Mouse (Mus musculus) liver, adult 2 months (tissue): ENCODE measurements at regions not wholly inside any gene's neighbourhood (a gene's known extent, or its start where the extent isn't known, plus 50 kb on each side); places are given as distances from the start of the nearest gene placed in this dataset.

ENCODE experiments used
- DNase-seq: peaks from one replicate; pipeline ENCODE4 v3.0.0-alpha.2; 2011; ENCODE audit warnings: low read depth, low spot score; ENCODE audit errors: extremely low read depth
- H3K27ac ChIP-seq: fragments of 200-500 bp; replicated peaks from 2 replicates; pipeline ENCODE4 v1.5.1; 2012; ENCODE audit warnings: low read depth, mild to moderate bottlenecking, control low read depth, inconsistent platforms, low read length; ENCODE audit not compliant: insufficient read depth
- H3K27me3 ChIP-seq: fragments of 200-500 bp; 2 replicates; pipeline ENCODE4 v1.6.1; 2012; ENCODE audit warnings: mild to moderate bottlenecking, moderate library complexity, low read length, inconsistent platforms; ENCODE audit not compliant: control insufficient read depth, insufficient read depth
- H3K36me3 ChIP-seq: fragments of 200-500 bp; 2 replicates; pipeline ENCODE4 v1.6.1; 2012; ENCODE audit warnings: low read length, inconsistent platforms; ENCODE audit not compliant: control insufficient read depth, insufficient read depth
- H3K4me1 ChIP-seq: fragments of 200-500 bp; 2 replicates; pipeline ENCODE4 v1.6.1; 2011; ENCODE audit warnings: low read length; ENCODE audit not compliant: control insufficient read depth, insufficient read depth
- H3K4me3 ChIP-seq: fragments of 200-500 bp; 2 replicates; pipeline ENCODE4 v1.5.1; 2011; ENCODE audit warnings: low read depth, mild to moderate bottlenecking, control low read depth, low read length, moderate library complexity; ENCODE audit not compliant: insufficient read depth
- H3K79me2 ChIP-seq: fragments of 200-500 bp; 2 replicates; pipeline ENCODE4 v1.6.1; 2012; ENCODE audit warnings: inconsistent platforms, mild to moderate bottlenecking, low read length, moderate library complexity; ENCODE audit not compliant: control insufficient read depth, insufficient read depth
- H3K9ac ChIP-seq: fragments of 200-500 bp; 2 replicates; pipeline ENCODE4 v1.6.1; 2012; ENCODE audit warnings: low read depth, mild to moderate bottlenecking, control low read depth, inconsistent platforms, low read length
- CTCF ChIP-seq: fragments of 200-500 bp; IDR thresholded peaks from 2 replicates; pipeline ENCODE4 v1.5.1; 2011; ENCODE audit warnings: low read depth, low read length, control low read depth
- POLR2A ChIP-seq: fragments of 200-500 bp; IDR thresholded peaks from 2 replicates; pipeline ENCODE4 v1.6.1; 2011; ENCODE audit warnings: low read length, control low read depth; ENCODE audit not compliant: insufficient read depth; ENCODE audit errors: extremely low read depth
- WGBS: fragments of 180-500 bp; shearing (Covaris S2); methylation state at CpG from one replicate; pipeline ENCODE4 v1.1.7; 2018; 5-methylcytosine and 5-hydroxymethylcytosine counted together

GRCm38 (mm10) chr10:126727840-126728239 lies 173.3 kb downstream of the Atp23 start:
- TF ChIP-seq POLR2A (no peak), CTCF (no peak)
- H3K27ac ChIP-seq = no peak overlapping the region
- H3K27me3 ChIP-seq = no peaks in the 10 kb centered on the region
- H3K4me3 ChIP-seq = no peak overlapping the region
- no peaks in the 10 kb centered on the region for H3K4me1 ChIP-seq
- H3K36me3 ChIP-seq = no peaks in the 10 kb centered on the region
- no peak for DNase-seq
- H3K79me2 ChIP-seq = no peaks in the 10 kb centered on the region
- WGBS = 34% methylated on average over 4 of the region's 4 CpGs
- no peak overlapping the region for H3K9ac ChIP-seq

GRCm38 (mm10) chr10:126717961-126718360 lies 183.2 kb downstream of the Atp23 start:
- Histone ChIP-seq H3K9ac (no peak overlapping the region), H3K79me2 (no peaks in the 10 kb centered on the region), H3K4me3 (no peak overlapping the region), H3K36me3 (no peaks in the 10 kb centered on the region), H3K27me3 (no peaks in the 10 kb centered on the region), H3K4me1 (no peaks in the 10 kb centered on the region), H3K27ac (no peak overlapping the region)
- 53% methylated on average over 2 of the region's 2 CpGs for WGBS
- no peak for TF ChIP-seq CTCF
- TF ChIP-seq POLR2A = no peak
- DNase-seq = no peak

GRCm38 (mm10) chr10:126711758-126712157 lies 189.4 kb downstream of the Atp23 start:
- 59% methylated on average over 3 of the region's 3 CpGs for WGBS
- DNase-seq = no peak
- TF ChIP-seq CTCF = no peak
- no peak for TF ChIP-seq POLR2A
- H3K4me1 ChIP-seq = no peaks in the 10 kb centered on the region
- H3K27ac ChIP-seq = no peak overlapping the region
- no peak overlapping the region for H3K4me3 ChIP-seq
- no peaks in the 10 kb centered on the region for H3K36me3 ChIP-seq
- H3K27me3 ChIP-seq = no peaks in the 10 kb centered on the region
- no peaks in the 10 kb centered on the region for H3K79me2 ChIP-seq
- H3K9ac ChIP-seq = no peak overlapping the region

GRCm38 (mm10) chr10:126709219-126709917 lies 191.8 kb downstream of the Atp23 start:
- no peak for DNase-seq
- WGBS = 89% methylated on average over 14 of the region's 14 CpGs

GRCm38 (mm10) chr10:126708730-126709129 lies 192.4 kb downstream of the Atp23 start:
- Histone ChIP-seq H3K27ac (no peak overlapping the region), H3K4me3 (no peak overlapping the region), H3K9ac (no peak overlapping the region), H3K4me1 (no peaks in the 10 kb centered on the region), H3K27me3 (no peaks in the 10 kb centered on the region), H3K36me3 (no peaks in the 10 kb centered on the region), H3K79me2 (no peaks in the 10 kb centered on the region)
- TF ChIP-seq CTCF (no peak), POLR2A (no peak)
- 78% methylated on average over 4 of the region's 4 CpGs for WGBS
- no peak for DNase-seq

More at GRCm38 (mm10) chr10:126709219-126709917, 191.8 kb downstream of the Atp23 start:
- TF ChIP-seq POLR2A = no peak
- TF ChIP-seq CTCF = no peak
- no peak overlapping the region for H3K4me3 ChIP-seq
- H3K27me3 ChIP-seq = no peaks in the 10 kb centered on the region
- H3K4me1 ChIP-seq = no peaks in the 10 kb centered on the region
- H3K79me2 ChIP-seq = no peaks in the 10 kb centered on the region
- no peak overlapping the region for H3K9ac ChIP-seq
- H3K36me3 ChIP-seq = no peaks in the 10 kb centered on the region
- H3K27ac ChIP-seq = no peak overlapping the region

- no peak for TF ChIP-seq POLR2A
- TF ChIP-seq CTCF = no peak
- DNase-seq = no peak
- Histone ChIP-seq H3K9ac (no peak overlapping the region), H3K4me3 (no peak overlapping the region), H3K27ac (no peak overlapping the region), H3K79me2 (no peaks in the 10 kb centered on the region), H3K36me3 (no peaks in the 10 kb centered on the region), H3K4me1 (no peaks in the 10 kb centered on the region), H3K27me3 (no peaks in the 10 kb centered on the region)
- WGBS = 80% methylated on average over 4 of the region's 4 CpGs
These were observed 192.9 kb downstream of the Atp23 start for GRCm38 (mm10) chr10:126708215-126708614.
